Mouse (Mus musculus) liver, embryonic 12.5 days (tissue): ENCODE results near the gene Asic2. TPM values are rescaled to one million over a fixed set of nuclear protein-coding genes. Genes with fewer than 3 reads are reported as not detected.

Source experiments
- ATAC-seq: fragments of 200-750 bp; cut with Nextera tagmentation; 2 replicates; pipeline ENCODE4 v1.8.0; 2017; ENCODE audit warnings: moderate number of reproducible peaks, mild to moderate bottlenecking, moderate library complexity
- H3K27ac ChIP-seq: fragments of 300-500 bp; sonication (generic); 2 replicates; pipeline ENCODE4 v1.5.1; 2016; ENCODE audit warnings: mild to moderate bottlenecking
- H3K27me3 ChIP-seq: fragments of 300-500 bp; sonication (generic); replicated peaks from 2 replicates; pipeline ENCODE4 v1.6.1; 2016; ENCODE audit warnings: mild to moderate bottlenecking, moderate library complexity
- H3K36me3 ChIP-seq: fragments of 300-500 bp; sonication (generic); 2 replicates; pipeline ENCODE4 v1.6.1; 2016; ENCODE audit warnings: mild to moderate bottlenecking, moderate library complexity
- H3K4me1 ChIP-seq: fragments of 300-500 bp; sonication (generic); 2 replicates; pipeline ENCODE4 v1.6.1; 2016
- H3K4me2 ChIP-seq: fragments of 300-500 bp; sonication (generic); 2 replicates; pipeline ENCODE4 v1.6.1; 2016; ENCODE audit warnings: mild to moderate bottlenecking, moderate library complexity
- H3K4me3 ChIP-seq: fragments of 300-500 bp; sonication (generic); 2 replicates; pipeline ENCODE4 v1.5.1; 2016; ENCODE audit warnings: mild to moderate bottlenecking, moderate library complexity
- H3K9ac ChIP-seq: fragments of 300-500 bp; sonication (generic); 2 replicates; pipeline ENCODE4 v1.6.1; 2016; ENCODE audit warnings: mild to moderate bottlenecking, moderate library complexity
- H3K9me3 ChIP-seq: fragments of 300-500 bp; sonication (generic); replicated peaks from 2 replicates; pipeline ENCODE4 v1.6.1; 2016; ENCODE audit warnings: mild to moderate bottlenecking, moderate library complexity
- WGBS: fragments of 180-500 bp; shearing (Covaris S2); methylation state at CpG from one replicate; pipeline ENCODE4 v1.1.7; 2016; ENCODE audit not compliant: insufficient replicate concordance; 5-methylcytosine and 5-hydroxymethylcytosine counted together
- polyA plus RNA-seq: library from polyadenylated mRNA; unstranded; fragments of >200 nt; fragmentation: Nextera tagmentation; extraction: Ambion mirVana; gene quantifications from 2 replicates; pipeline ENCODE4 v1.2.1, GENCODE M21; 2016

Gene Asic2
- polyA plus RNA-seq, 1 experiment from 2014 or later, result 0.06 TPM

DNA sequence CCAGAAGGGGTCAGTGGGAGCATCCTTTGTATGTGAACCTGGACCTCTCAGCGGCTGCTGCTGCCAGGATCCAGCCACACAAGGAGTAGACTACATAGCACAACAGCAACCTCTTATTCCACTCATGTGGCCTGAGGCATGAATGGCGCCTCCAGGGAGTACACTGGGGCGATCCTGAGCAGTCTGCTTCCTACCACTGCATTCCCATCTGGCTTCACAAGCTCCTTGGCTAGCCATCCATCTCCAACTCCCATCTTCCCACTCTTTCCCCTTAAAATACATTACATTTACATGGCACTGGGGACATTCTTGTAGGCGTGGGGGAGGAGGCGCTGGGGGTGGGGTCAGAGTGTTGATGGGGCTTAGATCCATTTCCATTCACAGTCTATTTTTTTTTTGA, 1055.5 kb downstream of the Asic2 start:
- Histone ChIP-seq H3K36me3 (no peaks in the 10 kb centered on the region), H3K27ac (no peak overlapping the region), H3K4me2 (no peak overlapping the region), H3K4me3 (no peak overlapping the region), H3K9ac (no peak overlapping the region), H3K9me3 (no peaks in the 10 kb centered on the region), H3K4me1 (no peaks in the 10 kb centered on the region), H3K27me3 (no peaks in the 10 kb centered on the region)
- WGBS, result 61% methylated on average over 5 of the region's 5 CpGs
- no peak for ATAC-seq

GRCm38 (mm10) chr11:80907820-80908219, 1060.4 kb downstream of the Asic2 start:
- Histone ChIP-seq H3K4me1 (no peaks in the 10 kb centered on the region), H3K9ac (no peak overlapping the region), H3K4me2 (no peak overlapping the region), H3K4me3 (no peak overlapping the region), H3K27ac (no peak overlapping the region), H3K9me3 (no peaks in the 10 kb centered on the region), H3K27me3 (no peaks in the 10 kb centered on the region), H3K36me3 (no peaks in the 10 kb centered on the region)
- 67% methylated on average over 6 of the region's 6 CpGs for WGBS
- ATAC-seq, result no peak

GRCm38 (mm10) chr11:80906456-80906855, 1061.8 kb downstream of the Asic2 start:
- Histone ChIP-seq H3K9me3 (no peaks in the 10 kb centered on the region), H3K4me3 (no peak overlapping the region), H3K9ac (no peak overlapping the region), H3K4me1 (no peaks in the 10 kb centered on the region), H3K36me3 (no peaks in the 10 kb centered on the region), H3K27ac (no peak overlapping the region), H3K27me3 (no peaks in the 10 kb centered on the region), H3K4me2 (no peak overlapping the region)
- no peak for ATAC-seq
- 29% methylated on average over 4 of the region's 4 CpGs for WGBS

GRCm38 (mm10) chr11:80904559-80904958, 1063.7 kb downstream of the Asic2 start:
- Histone ChIP-seq H3K27ac (no peak overlapping the region), H3K4me1 (no peaks in the 10 kb centered on the region), H3K9me3 (no peaks in the 10 kb centered on the region), H3K4me3 (no peak overlapping the region), H3K27me3 (no peaks in the 10 kb centered on the region), H3K36me3 (no peaks in the 10 kb centered on the region), H3K9ac (no peak overlapping the region), H3K4me2 (no peak overlapping the region)
- WGBS, result 81% methylated on average over 2 of the region's 2 CpGs
- no peak for ATAC-seq

DNA sequence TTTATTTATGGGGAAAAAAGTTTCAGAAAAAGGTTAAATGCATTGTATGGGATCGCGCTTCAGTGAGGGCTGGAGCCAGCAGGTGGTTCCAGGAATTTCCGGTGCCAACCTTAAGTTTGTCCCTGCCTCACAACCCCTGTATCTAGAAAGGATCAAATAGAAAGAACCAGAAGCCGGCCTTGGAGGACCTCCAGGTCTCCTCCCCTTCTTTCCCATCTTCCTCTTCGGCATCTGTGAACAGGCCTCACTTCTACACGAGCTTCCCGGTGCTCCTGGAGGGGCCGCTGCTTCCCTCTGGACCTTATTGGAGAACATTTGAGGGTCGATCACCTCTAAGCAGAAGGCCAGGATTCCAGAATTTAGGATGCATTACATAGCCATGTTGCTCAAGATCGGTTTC, 1064.8 kb downstream of the Asic2 start:
- Histone ChIP-seq H3K9me3 (no peaks in the 10 kb centered on the region), H3K9ac (no peak overlapping the region), H3K4me1 (no peaks in the 10 kb centered on the region), H3K27ac (no peak overlapping the region), H3K4me2 (no peak overlapping the region), H3K4me3 (no peak overlapping the region), H3K36me3 (no peaks in the 10 kb centered on the region), H3K27me3 (no peaks in the 10 kb centered on the region)
- 80% methylated on average over 10 of the region's 10 CpGs for WGBS
- no peak for ATAC-seq

DNA sequence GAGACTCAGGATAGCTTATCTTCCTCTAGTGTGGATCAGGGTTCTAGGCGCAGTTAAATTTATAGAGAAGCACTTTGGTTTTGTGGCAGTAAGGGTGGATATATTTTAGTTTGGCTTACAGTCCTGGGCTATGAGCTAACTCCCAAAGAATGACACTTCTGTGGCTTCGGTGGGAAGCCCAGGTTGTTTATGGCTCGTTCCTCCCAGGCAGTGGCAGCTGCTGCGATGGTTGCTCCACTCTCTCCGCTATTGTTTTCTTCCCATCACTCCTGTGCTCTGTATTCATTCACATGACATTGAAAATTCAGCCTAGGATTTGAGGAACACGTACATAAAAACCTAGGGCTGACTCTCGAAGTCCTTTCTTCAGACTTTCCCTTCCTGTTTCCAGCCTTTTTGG, 1065.6 kb downstream of the Asic2 start:
- H3K9me3 ChIP-seq, result no peaks in the 10 kb centered on the region
- H3K9ac ChIP-seq, result no peak overlapping the region
- H3K36me3 ChIP-seq, result no peaks in the 10 kb centered on the region
- H3K4me3 ChIP-seq, result no peak overlapping the region
- no peak overlapping the region for H3K27ac ChIP-seq
- H3K4me2 ChIP-seq, result no peak overlapping the region
- no peaks in the 10 kb centered on the region for H3K4me1 ChIP-seq
- 53% methylated on average over 7 of the region's 7 CpGs for WGBS
- H3K27me3 ChIP-seq, result no peaks in the 10 kb centered on the region
- no peak for ATAC-seq

DNA sequence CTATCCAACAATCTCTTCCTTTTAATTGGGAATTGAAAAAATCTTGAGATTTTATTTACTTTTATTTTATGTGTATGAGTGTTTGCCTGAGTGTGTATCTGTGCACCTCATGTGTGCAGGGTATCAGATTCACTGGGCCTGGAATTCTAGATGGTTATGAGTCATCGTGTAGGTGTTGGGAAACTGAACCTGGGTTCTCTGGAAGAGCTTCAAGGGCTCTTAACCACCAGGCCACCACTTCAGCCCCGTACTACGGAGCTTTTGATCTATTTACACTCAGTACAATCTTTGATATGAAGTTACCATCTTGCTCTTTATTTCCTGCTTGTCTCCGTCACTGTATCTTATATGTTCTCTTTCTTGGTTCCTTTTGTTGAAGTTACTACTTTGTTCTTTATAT, 1067.7 kb downstream of the Asic2 start:
- 59% methylated on average over 4 of the region's 4 CpGs for WGBS
- no peak overlapping the region for H3K9ac ChIP-seq
- no peaks in the 10 kb centered on the region for H3K4me1 ChIP-seq
- H3K4me2 ChIP-seq, result no peak overlapping the region
- no peak overlapping the region for H3K27ac ChIP-seq
- no peaks in the 10 kb centered on the region for H3K36me3 ChIP-seq
- no peaks in the 10 kb centered on the region for H3K9me3 ChIP-seq
- ATAC-seq, result no peak
- no peaks in the 10 kb centered on the region for H3K27me3 ChIP-seq
- no peak overlapping the region for H3K4me3 ChIP-seq

GRCm38 (mm10) chr11:80895853-80896252, 1072.4 kb downstream of the Asic2 start:
- Histone ChIP-seq H3K27ac (no peak overlapping the region), H3K36me3 (no peaks in the 10 kb centered on the region), H3K4me1 (no peaks in the 10 kb centered on the region), H3K9ac (no peak overlapping the region), H3K4me3 (no peak overlapping the region), H3K27me3 (peaks cover 21% of the 10 kb centered on the region), H3K4me2 (no peak overlapping the region), H3K9me3 (no peaks in the 10 kb centered on the region)
- 58% methylated on average over 3 of the region's 3 CpGs for WGBS
- no peak for ATAC-seq

DNA sequence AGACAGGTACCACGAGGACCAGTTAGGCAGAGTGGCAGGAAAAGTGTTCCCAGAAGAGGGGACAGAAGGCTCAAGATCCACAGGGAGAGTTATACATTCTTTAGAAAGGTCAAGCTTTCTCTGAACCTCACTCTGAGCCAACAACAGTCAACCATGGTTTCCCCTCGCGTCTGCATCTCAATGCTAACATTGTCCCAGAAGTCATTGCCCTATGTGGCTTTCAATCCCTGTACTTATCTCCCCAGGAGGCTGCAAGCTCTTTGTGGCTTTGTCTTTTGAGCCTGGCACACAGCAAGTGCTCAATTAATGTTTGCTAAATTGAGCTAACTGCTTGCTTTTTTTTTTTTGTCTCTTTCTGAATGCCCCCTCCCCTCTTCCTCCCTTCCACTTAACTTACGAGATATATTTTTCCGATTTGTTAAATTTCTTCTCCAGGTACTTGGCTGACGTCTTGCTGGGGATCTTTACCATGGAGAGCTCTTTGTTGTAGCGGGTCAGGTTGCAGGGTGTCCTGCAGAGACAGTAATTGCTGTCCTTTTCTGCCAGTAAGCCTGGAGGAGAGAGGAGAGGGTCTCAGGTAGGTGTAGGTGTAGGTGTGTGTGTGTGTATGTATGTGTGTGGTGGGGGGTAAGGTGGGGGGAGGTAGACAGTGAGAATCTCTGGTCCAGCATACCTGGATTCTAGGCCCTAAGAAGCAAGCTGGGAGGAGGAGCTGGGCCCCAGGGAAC, 1078.8 kb downstream of the Asic2 start:
- H3K27me3 ChIP-seq, result peaks cover 48% of the 10 kb centered on the region
- no peaks in the 10 kb centered on the region for H3K36me3 ChIP-seq
- H3K4me2 ChIP-seq, result no peak overlapping the region
- no peaks in the 10 kb centered on the region for H3K4me1 ChIP-seq
- H3K9me3 ChIP-seq, result no peaks in the 10 kb centered on the region
- no peak overlapping the region for H3K4me3 ChIP-seq
- H3K9ac ChIP-seq, result no peak overlapping the region
- H3K27ac ChIP-seq, result no peak overlapping the region
- no peak for ATAC-seq
- 14% methylated on average over 7 of the region's 7 CpGs for WGBS

DNA sequence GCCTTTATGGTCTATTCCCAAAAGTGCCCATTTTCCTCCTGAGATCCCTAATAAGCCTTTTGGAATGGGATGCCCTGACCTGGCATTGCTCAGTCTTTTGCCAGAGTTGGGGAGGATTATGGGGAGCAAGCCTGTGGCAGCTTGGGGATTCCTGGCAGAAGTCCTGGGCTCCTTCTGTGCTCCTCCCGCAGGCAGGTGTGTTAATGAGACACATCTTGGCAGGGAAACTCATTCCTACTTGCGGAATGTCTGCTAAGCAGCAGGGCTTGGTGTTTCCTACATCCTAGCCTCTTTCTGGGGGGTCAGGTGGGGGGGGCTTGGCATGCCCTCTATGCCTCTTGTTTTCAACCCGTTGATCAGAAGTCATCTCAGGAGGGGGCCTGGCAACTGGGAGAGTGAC, 1081.2 kb downstream of the Asic2 start:
- Histone ChIP-seq H3K27me3 (peaks cover 37% of the 10 kb centered on the region), H3K9ac (no peak overlapping the region), H3K27ac (no peak overlapping the region), H3K4me1 (no peaks in the 10 kb centered on the region), H3K4me2 (no peak overlapping the region), H3K9me3 (no peaks in the 10 kb centered on the region), H3K36me3 (no peaks in the 10 kb centered on the region), H3K4me3 (no peak overlapping the region)
- no peak for ATAC-seq
- 52% methylated on average over 3 of the region's 3 CpGs for WGBS

GRCm38 (mm10) chr11:80886365-80886764, 1081.9 kb downstream of the Asic2 start:
- H3K36me3 ChIP-seq, result no peaks in the 10 kb centered on the region
- H3K27ac ChIP-seq, result no peak overlapping the region
- no peaks in the 10 kb centered on the region for H3K4me1 ChIP-seq
- peaks cover 32% of the 10 kb centered on the region for H3K27me3 ChIP-seq
- H3K4me2 ChIP-seq, result no peak overlapping the region
- H3K9me3 ChIP-seq, result no peaks in the 10 kb centered on the region
- 68% methylated on average over 7 of the region's 7 CpGs for WGBS
- ATAC-seq, result no peak
- H3K9ac ChIP-seq, result no peak overlapping the region
- H3K4me3 ChIP-seq, result no peak overlapping the region

DNA sequence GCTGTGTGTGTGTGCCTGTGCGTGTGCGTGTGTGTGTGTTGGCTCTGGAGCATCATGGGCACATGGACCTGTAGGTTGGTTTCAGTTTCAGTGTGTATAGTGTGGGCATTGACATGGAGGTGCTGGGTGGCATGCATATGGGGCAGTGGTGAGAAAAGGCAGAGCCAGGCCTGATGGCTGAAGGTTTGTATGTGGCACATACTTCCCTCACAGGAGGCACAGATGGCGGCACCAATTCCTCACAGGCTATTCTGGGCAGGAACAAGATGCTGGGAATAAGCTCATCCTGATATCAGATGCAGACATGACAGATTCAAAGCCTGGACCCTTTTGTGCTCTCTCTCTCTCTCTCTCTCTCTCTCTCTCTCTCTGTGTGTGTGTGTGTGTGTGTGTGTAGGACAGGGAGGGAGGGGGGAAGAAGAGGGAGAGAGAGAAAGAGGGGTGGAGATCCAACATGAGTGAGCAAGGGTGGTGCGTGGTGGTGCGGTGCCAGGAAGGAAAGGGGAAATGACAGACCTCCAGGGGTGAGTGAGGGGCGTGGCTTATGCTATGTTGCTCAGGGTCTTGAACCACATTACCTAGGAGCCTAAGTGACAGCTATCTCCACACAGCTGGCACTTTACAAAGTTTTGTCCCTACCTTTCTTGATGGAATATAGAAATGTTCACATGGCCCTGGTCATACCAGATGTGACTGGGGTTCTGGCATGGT, 1083.6 kb downstream of the Asic2 start:
- no peak overlapping the region for H3K9ac ChIP-seq
- H3K36me3 ChIP-seq, result no peaks in the 10 kb centered on the region
- no peak overlapping the region for H3K4me2 ChIP-seq
- WGBS, result 48% methylated on average over 6 of the region's 6 CpGs
- H3K27ac ChIP-seq, result no peak overlapping the region
- no peaks in the 10 kb centered on the region for H3K4me1 ChIP-seq
- H3K9me3 ChIP-seq, result no peaks in the 10 kb centered on the region
- peaks cover 17% of the 10 kb centered on the region for H3K27me3 ChIP-seq
- no peak overlapping the region for H3K4me3 ChIP-seq
- no peak for ATAC-seq
